Mouse (Mus musculus) MEL (cell line): Measurements from ENCODE around the gene Numa1. TPM values are rescaled to one million over a fixed set of nuclear protein-coding genes. Genes with fewer than 3 reads are reported as not detected.
"Not testable (repeated sequence)": the region's sequence is repeated elsewhere in the genome, so short reads cannot be mapped to it uniquely, and the experiment has no call there.

Experiments used
- DNase-seq: peaks from one replicate; pipeline ENCODE4 v3.0.0; 2011; ENCODE audit warnings: low read depth, low spot score
- H3K27ac ChIP-seq: 2 replicates; pipeline ENCODE4 v1.5.1; 2012; ENCODE audit warnings: low read depth, mild to moderate bottlenecking, control low read depth, low read length, moderate library complexity; ENCODE audit not compliant: control insufficient read depth
- H3K27me3 ChIP-seq, 2 experiments: fragments of 150-350 bp in 1 of 2; sonication (generic) in 1 of 2; 2 replicates each; pipeline ENCODE4 v1.6.1; 2012; ENCODE audit warnings: low read length in 2 of 2, mild to moderate bottlenecking in 2 of 2, improper control_type of control experiment in 1 of 2, moderate library complexity in 1 of 2; ENCODE audit not compliant: insufficient read depth in 2 of 2, control insufficient read depth in 1 of 2
- H3K36me3 ChIP-seq, 2 experiments: 2 replicates each; pipeline ENCODE4 v1.6.1; 2012 to 2014; ENCODE audit warnings: low read length in 2 of 2, improper control_type of control experiment in 1 of 2, inconsistent platforms in 1 of 2, mild to moderate bottlenecking in 1 of 2; ENCODE audit not compliant: insufficient read depth in 2 of 2, control insufficient read depth in 1 of 2
- H3K4me1 ChIP-seq, 2 experiments: fragments of 150-350 bp in 1 of 2; sonication (generic) in 1 of 2; 2 replicates each; pipeline ENCODE4 v1.6.1; 2012; ENCODE audit warnings: low read length in 2 of 2, improper control_type of control experiment in 1 of 2, mild to moderate bottlenecking in 1 of 2; ENCODE audit not compliant: insufficient read depth in 2 of 2, control insufficient read depth in 1 of 2
- H3K4me3 ChIP-seq, 2 experiments: fragments of 150-350 bp in 1 of 2; sonication (generic) in 1 of 2; 2 replicates each; pipeline ENCODE4 v1.5.1; 2012; ENCODE audit warnings: low read depth in 2 of 2, low read length in 2 of 2, mild to moderate bottlenecking in 2 of 2, moderate library complexity in 2 of 2, control low read depth in 1 of 2, improper control_type of control experiment in 1 of 2; ENCODE audit not compliant: control insufficient read depth in 1 of 2, insufficient read depth in 1 of 2
- H3K79me2 ChIP-seq: 2 replicates; pipeline ENCODE4 v1.6.1; 2012; ENCODE audit warnings: mild to moderate bottlenecking, low read length, moderate library complexity; ENCODE audit not compliant: control insufficient read depth, poor library complexity, insufficient read depth
- H3K9ac ChIP-seq: 2 replicates; pipeline ENCODE4 v1.6.1; 2012; ENCODE audit warnings: low read depth, mild to moderate bottlenecking, control low read depth, low read length, moderate library complexity; ENCODE audit not compliant: control insufficient read depth, poor library complexity, severe bottlenecking
- H3K9me3 ChIP-seq: fragments of 150-350 bp; sonication (generic); replicated peaks from 2 replicates; pipeline ENCODE4 v1.6.1; 2012; ENCODE audit warnings: mild to moderate bottlenecking, low read length, improper control_type of control experiment, moderate library complexity; ENCODE audit not compliant: insufficient read depth
- ELF1 ChIP-seq: IDR thresholded peaks from 2 replicates; pipeline ENCODE4 v1.6.1; 2014; ENCODE audit warnings: low read depth, mild to moderate bottlenecking, inconsistent platforms, low read length, improper control_type of control experiment, moderate library complexity
- ETS1 ChIP-seq: IDR thresholded peaks from 2 replicates; pipeline ENCODE4 v1.6.1; 2012; ENCODE audit warnings: low read depth, mild to moderate bottlenecking, inconsistent platforms, low read length, improper control_type of control experiment, moderate library complexity
- GABPA ChIP-seq: IDR thresholded peaks from 2 replicates; pipeline ENCODE4 v1.6.1; 2012; ENCODE audit warnings: low read depth, mild to moderate bottlenecking, inconsistent platforms, low read length, improper control_type of control experiment, moderate library complexity
- TCF12 ChIP-seq: IDR thresholded peaks from 2 replicates; pipeline ENCODE4 v1.6.1; 2014; ENCODE audit warnings: low read depth, mild to moderate bottlenecking, inconsistent platforms, low read length, improper control_type of control experiment, moderate library complexity
- UBTF ChIP-seq: IDR thresholded peaks from 2 replicates; pipeline ENCODE4 v1.6.1; 2012; ENCODE audit warnings: low read depth, mild to moderate bottlenecking, inconsistent platforms, low read length, improper control_type of control experiment, moderate library complexity, borderline replicate concordance; ENCODE audit not compliant: insufficient read depth
- polyA plus RNA-seq, 2 experiments: library from polyadenylated mRNA; stranded (reverse) in 1 of 2; unstranded in 1 of 2; fragments of >175 nt in 1 of 2; fragments of >200 nt in 1 of 2; gene quantifications; 2 replicates each; pipeline versions ENCODE4 v1.2.1 to v1.2.4; 2012; ENCODE audit warnings: low replicate concordance in 2 of 2, low read depth in 1 of 2; ENCODE audit not compliant: insufficient read length in 2 of 2, insufficient read depth in 1 of 2, missing spikeins in 1 of 2
- total RNA-seq: library from RNA; depleted of rRNA; stranded (reverse); fragments of 300-350 nt; gene quantifications from 2 replicates; pipeline ENCODE4 v1.2.3, GENCODE M21; 2012

Gene Numa1
- total and polyA plus RNA-seq, 3 experiments: 48.7 to 91.2 (median 50.0) TPM

GRCm38 (mm10) chr7:102018590-102018989, 84.7 kb downstream of the Numa1 start, which contains the start of gene Il18bp:
Gene Il18bp (minus strand): TSS chr7:102018690.
- Histone ChIP-seq H3K27ac (no peak within 1 kb of the TSS), H3K9ac (no peak within 1 kb of the TSS), H3K4me1 (no peaks in the 10 kb centered on the region), H3K4me3 (no peak within 1 kb of the TSS), H3K9me3 (no peaks in the 10 kb centered on the region), H3K79me2 (no peaks in the 10 kb centered on the region), H3K27me3 (no peaks in the 10 kb centered on the region), H3K36me3 (peaks cover 0 to 4% of the 10 kb centered on the region in 2 experiments; a peak in 2 of 4 replicates)
- no peak for TF ChIP-seq ELF1
- no peak for DNase-seq

DNA sequence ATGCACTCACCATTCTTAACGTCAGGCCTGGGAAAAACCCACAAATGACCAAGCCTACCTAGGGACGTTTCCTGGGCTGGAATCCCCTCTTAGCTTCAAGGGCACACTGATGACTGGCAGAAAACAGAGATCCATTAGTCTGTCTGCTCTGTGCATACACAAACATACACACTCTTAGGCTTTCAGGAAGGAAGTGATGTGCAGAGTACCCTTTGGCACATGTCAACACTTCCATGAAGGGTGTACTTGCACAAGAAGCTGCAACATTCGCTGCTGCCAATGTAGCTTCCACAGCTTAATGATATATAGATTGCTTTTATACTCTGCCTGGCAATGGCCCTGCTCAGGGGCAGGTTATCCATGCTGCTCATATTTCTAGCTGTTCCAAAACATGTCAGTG, 85.5 kb downstream of the Numa1 start:
- peaks cover 0 to 3% of the 10 kb centered on the region in 2 experiments; a peak in 2 of 4 replicates for H3K36me3 ChIP-seq
- DNase-seq: no peak
- H3K4me1 ChIP-seq: no peaks in the 10 kb centered on the region
- no peaks in the 10 kb centered on the region for H3K79me2 ChIP-seq
- H3K9me3 ChIP-seq: no peaks in the 10 kb centered on the region
- no peak for TF ChIP-seq TCF12
- no peak for TF ChIP-seq GABPA
- TF ChIP-seq, all 39 proteins: peak for 0
- Histone ChIP-seq H3K27me3 (no peaks in the 10 kb centered on the region), H3K9ac (no peak overlapping the region), H3K4me3 (no peak overlapping the region), H3K27ac (no peak overlapping the region)

- not testable (repeated sequence) for H3K79me2 ChIP-seq, H3K9ac ChIP-seq, DNase-seq, H3K27me3 ChIP-seq, H3K4me1 ChIP-seq, H3K36me3 ChIP-seq, H3K27ac ChIP-seq, H3K9me3 ChIP-seq, H3K4me3 ChIP-seq
These were observed 87.0 kb downstream of the Numa1 start for GRCm38 (mm10) chr7:102020934-102021333.

DNA sequence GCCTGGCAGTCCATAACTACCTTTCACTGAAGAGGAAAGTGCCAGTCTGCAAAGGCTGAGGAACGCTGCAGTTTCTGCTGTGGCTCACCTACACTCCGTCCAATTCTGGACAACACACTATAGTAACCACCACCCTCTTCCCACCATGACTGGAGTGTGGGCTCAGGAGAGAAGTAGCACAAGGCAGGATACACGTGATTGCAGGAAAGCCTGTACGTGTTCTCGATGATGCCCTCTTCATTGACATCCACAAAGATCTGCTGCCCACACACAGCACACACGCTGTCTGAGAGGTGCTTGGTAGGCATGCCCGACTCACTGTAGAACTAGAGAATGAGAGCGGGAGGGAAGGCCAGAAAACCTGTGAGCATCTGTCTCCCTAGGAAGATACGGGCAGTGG, 89.9 kb downstream of the Numa1 start:
- no peaks in the 10 kb centered on the region for H3K4me1 ChIP-seq
- no peak overlapping the region for H3K27ac ChIP-seq
- H3K9me3 ChIP-seq: no peaks in the 10 kb centered on the region
- H3K36me3 ChIP-seq: peaks cover 0 to 2% of the 10 kb centered on the region in 2 experiments; a peak in 2 of 4 replicates
- TF ChIP-seq UBTF (no peak), ETS1 (no peak)
- H3K27me3 ChIP-seq: no peaks in the 10 kb centered on the region
- no peak for DNase-seq
- no peak overlapping the region for H3K4me3 ChIP-seq
- no peaks in the 10 kb centered on the region for H3K79me2 ChIP-seq
- H3K9ac ChIP-seq: no peak overlapping the region
